Mouse (Mus musculus) kidney, adult 18-20 months (tissue): ENCODE measurements around the gene Cers1.
A peak's percentile ranks its signal among the peaks of the same experiment; 100 is the strongest.

Experiments
- DNase-seq: peaks from one replicate; pipeline ENCODE4 v3.0.0; 2021

Gene Cers1

GRCm38 (mm10) chr8:70315624-70316510 is at the start of gene Cers1:
Gene Cers1 (plus strand): TSS chr8:70315775.
- DNase-seq = peak; percentile 38

DNA sequence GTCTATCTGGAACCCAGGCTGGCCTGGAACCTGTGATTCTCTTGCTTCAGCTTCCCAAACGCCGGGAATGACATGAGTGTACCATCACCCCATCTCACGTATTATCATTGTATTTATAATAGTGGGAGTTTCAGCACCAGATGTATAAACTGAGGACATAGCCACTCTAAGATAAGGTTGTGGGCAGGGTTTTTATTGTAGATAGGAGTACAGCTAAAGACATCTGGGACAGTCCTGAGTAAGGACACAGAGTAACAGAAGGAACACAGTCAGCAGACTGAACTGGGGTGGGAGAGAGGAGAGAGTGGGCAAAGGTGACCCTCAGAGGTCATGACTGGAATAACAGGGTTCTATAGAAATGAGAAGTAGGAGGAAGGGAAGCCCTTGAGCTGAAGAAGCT is 47.9 kb upstream of the Cers1 start:
- DNase-seq = no peak

DNA sequence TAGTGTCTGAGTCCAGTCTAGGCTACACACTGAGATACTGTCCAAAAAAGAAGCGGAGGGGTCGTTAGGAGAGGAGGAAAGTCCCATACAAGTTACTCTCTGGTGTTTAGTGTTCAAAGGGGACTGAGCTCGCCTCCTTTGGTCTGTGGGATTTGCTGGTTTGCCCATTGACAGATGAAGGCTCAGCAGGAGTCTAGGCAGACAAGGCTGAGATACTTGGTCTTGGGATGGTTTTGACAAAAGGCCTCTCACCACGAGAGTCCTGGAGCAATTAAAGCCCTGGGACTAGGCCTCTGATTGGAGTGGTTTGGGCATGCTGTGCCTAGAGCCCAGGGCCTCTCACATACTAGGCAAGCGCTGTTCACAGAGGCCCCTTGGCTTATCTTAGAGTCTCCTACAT is 47.3 kb upstream of the Cers1 start:
- no peak for DNase-seq

DNA sequence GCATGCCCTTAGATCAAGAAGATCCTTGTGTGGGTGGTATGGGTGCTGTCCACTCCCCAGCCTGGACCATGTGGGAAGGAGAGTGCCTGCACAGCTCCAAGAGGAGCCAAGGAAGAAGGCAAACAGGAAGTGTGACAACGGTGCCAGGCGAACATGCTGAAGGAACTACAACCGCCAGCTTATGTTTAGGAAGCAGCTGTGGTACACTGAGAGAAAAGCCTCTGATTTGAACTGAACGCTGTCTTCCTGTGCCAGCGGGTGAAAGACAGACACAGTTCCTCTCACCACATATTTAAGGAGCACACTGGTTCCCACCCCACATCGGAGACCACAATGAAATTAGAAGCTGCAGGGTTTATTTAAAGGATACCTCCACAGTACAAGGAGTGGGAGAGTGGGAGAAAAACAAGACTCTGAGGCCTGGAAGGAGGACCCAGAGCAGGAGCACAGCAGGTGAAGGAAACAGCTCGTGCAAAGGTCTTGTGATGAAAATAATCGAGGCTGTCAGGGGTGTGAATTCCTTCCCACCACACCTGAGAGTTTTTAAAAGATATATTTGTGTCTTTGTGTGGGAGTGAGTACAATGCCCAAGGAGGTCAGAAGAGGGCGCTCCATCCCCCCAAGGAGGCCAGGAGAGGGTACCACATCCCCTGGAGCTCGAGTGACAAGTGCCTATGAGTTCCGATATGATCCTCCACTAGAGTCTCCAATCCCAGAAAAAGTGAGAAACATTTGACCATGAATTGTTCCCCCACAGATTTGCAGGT is 46.6 kb upstream of the Cers1 start:
- DNase-seq = peak; percentile 23

- DNase-seq = peak; percentile 8
Measured at GRCm38 (mm10) chr8:70272949-70273348, 42.6 kb upstream of the Cers1 start.

DNA sequence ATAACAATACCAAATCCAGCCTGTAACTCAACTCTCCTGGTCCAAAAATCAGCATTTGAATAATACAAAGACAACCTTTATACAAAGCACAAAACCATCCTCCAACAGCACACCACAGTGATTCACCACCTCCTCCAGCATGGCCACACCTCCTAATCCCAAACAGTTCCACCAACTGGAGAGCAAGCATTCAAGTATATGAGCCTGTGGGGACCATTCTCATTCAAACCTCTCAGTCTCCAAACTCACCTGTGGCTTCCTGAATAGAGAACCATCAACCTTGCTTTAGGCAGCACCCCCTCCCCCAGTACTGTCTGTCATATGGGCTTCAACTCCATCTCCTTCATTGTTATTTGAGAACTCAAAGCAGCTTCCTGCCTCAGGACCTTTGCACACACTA is 41.2 kb upstream of the Cers1 start:
- DNase-seq = no peak

DNA sequence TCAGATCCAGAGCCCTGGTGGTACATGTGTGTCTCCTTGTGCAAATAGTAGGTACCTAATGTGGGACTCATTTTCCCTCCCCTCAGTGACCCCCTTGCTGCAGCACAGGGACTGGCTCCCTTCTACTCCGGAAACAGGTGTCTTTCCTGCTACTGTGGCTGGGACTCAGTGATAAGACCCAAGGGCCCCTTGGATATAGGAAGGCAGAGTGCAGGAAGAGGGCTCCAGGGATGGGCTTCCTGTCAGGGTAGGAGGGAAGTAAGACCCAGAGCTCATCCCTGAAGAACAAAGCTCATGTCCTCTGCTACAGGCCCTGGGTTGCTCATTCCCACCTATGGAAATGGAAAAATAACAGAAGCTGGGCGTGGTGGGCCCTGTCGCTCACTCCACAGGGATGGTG is 39.1 kb upstream of the Cers1 start:
- DNase-seq = peak; percentile 13

DNA sequence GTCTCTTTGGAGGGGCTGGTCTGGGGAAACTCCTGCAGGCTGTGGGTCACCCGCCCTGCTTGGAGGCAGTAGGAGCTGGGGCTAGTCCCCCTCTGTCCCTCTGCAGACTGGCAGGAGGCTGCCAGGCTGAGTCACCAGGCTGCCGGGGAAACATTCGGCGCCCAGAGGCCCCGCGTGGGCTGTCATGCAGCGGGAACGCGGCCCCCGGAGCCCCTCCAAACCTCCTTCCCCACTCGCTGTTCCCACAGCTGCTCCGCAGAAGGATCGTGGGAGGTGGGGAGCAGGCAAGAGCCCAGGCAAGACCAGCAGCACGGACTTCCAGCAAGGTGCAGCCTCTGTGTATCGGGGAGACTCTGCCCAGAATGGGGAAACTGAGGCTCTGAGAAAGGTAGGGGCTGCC is 37.4 kb upstream of the Cers1 start:
- DNase-seq = no peak

GRCm38 (mm10) chr8:70279266-70279665 is 36.3 kb upstream of the Cers1 start:
- DNase-seq = no peak

GRCm38 (mm10) chr8:70281001-70281400 is 34.6 kb upstream of the Cers1 start:
- DNase-seq = no peak

DNA sequence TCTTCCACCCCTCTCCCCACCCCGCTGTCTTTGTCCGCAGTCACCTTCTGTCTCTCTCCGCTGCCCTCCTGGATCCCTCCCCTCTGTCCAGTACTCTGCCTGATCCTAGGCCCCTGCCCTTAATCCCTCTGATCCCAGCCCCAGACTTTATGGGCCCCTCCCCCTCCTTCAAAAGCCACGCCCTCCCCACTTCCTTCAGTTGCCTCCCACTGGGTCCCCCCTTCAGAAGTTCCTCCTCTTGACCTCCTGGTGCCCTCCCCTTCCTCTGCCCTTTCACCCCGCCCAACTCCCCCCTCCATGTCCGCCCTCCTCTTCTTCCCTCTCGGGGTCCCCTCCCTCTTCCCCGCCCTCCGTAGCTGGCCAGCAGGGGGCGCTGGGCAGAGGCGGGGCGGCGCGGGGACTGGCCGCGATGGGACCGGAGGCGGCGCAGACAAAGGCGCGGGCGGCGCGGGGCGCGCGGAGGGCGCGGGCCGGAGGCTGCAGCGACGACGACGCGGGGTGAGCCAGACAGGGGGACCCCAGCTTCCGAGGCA is 32.9 kb upstream of the Cers1 start, which contains the start of gene Homer3:
Homer3 (plus strand) TSS at position 225 of the 533 bp plus-strand sequence.
- DNase-seq = peak; percentile 90

- peak; percentile 10 for DNase-seq
Measured at GRCm38 (mm10) chr8:70283136-70284077, 32.2 kb upstream of the Cers1 start.

- no peak for DNase-seq
Measured at GRCm38 (mm10) chr8:70284421-70284820, 31.2 kb upstream of the Cers1 start.

DNA sequence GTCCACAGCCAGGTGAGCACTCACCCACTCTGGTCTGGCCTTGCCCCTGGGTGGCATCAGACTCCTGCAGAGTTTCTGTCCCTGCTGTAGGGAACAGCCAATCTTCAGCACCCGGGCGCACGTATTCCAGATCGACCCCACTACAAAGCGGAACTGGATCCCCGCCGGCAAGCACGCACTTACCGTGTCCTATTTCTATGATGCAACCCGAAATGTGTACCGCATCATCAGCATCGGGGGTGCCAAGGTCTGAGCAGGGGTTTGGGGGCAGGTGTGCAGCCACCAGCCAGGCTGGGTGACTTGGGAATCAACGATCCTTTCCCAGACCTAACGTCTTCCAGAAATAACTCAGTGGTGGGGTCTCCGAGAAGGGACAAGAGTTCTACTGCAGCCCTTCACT is 30.3 kb upstream of the Cers1 start:
- no peak for DNase-seq

DNA sequence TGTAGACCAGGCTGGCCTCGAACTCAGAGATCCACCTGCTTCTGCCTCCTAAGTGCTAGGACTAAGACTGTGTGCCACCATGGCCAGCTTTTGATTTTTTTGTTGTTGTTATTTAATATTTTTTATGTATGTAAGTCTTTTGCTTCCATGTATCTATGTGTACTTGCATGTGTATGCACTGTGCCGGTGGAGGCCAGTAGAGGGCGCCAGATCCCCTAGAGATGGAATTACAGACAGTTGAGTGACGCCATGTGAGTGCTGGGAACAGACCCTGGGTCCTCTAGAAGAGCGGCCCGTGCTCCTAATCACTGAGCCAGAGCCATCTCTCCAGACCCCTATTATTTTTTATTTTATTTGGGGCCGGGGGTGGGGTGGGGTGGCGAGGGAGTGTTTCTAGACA is 28.8 kb upstream of the Cers1 start:
- no peak for DNase-seq

GRCm38 (mm10) chr8:70293988-70294405 is 21.6 kb upstream of the Cers1 start:
- no peak for DNase-seq

DNA sequence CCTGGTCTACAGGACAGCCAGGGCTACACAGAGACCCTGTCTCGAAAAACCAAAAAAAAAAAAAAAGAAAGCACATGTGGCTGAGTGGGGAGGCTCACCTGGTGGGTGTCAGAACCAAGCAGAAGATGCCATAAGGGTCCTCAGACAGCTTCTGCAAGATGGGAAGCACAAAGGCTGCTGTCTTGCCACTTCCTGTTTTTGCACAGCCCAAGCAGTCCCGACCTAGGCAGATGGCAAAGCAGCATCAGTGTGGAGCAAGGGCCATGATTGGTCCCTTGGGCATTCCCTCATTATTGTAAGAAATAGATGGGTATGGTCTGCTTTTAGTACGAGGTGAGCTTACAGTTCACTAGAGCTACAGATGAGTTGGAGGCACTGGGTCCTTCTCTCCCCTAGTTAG is 14.7 kb upstream of the Cers1 start:
- no peak for DNase-seq

DNA sequence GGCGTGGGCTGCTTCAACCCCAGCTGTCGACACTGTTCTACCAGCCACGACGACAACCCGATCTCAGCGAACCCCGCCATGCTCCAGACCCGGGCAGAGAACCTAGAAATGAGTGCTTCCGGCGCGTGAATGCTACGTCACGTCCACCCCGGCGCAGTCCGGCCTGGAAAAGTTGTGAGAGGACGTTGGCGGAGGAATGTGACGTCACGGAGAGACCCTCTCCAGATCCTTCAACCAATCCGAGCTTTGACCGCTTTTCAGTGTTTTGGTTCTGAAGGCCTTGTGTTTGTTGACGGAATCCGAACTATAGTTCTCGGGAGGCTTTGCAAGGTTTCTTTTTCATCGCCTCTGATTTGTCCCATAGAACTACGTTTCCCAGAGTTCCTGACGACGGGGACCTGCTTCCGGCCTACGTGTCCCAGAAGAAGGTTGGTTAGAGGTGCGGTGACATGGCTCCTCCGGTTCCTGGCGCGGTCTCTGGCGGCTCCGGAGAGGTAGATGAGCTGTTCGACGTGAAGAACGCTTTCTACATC is 13.2 kb upstream of the Cers1 start, which contains the start of the genes Ddx49 and Cope:
Ddx49 (minus strand) TSS at position 132 of the 533 bp plus-strand sequence.
Cope (plus strand) TSS at position 161 of the 533 bp plus-strand sequence.
- peak; percentile 97 for DNase-seq

DNA sequence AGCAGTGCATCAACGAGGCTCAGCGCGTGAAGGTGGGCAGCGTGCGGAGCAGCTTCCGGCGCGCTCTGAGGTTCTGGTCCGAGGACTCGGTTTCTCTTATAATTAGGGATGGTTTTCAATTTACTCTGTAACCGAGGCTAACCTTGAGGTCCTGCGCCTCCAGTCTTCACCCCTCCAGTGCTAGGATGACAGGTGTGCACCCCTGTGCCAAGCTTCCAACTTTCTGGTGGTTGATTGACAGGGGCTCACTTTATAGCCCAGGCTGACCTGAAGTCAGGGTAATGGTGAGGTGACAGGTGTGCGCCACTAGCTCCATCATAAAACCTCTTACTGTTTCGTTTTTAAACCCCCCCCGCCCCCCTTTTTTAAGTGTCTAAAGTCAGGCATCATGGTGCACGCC is 12.7 kb upstream of the Cers1 start:
- no peak for DNase-seq

GRCm38 (mm10) chr8:70309311-70309710 is 6.3 kb upstream of the Cers1 start:
- DNase-seq = no peak

GRCm38 (mm10) chr8:70313399-70313798 is 2.2 kb upstream of the Cers1 start:
- no peak for DNase-seq
